Mouse (Mus musculus) lung, postnatal 0 days (tissue): ENCODE results near the gene Maip1.
A peak's percentile ranks its signal among the peaks of the same experiment; 100 is the strongest.

ENCODE experiments used
- CTCF ChIP-seq: IDR thresholded peaks from 2 replicates; pipeline ENCODE4 v1.5.1; 2016; ENCODE audit warnings: antibody characterized with exemption, mild to moderate bottlenecking
- EP300 ChIP-seq: IDR thresholded peaks from 2 replicates; pipeline ENCODE4 v1.6.1; 2016; ENCODE audit warnings: antibody characterized with exemption, mild to moderate bottlenecking, control low read depth

DNA sequence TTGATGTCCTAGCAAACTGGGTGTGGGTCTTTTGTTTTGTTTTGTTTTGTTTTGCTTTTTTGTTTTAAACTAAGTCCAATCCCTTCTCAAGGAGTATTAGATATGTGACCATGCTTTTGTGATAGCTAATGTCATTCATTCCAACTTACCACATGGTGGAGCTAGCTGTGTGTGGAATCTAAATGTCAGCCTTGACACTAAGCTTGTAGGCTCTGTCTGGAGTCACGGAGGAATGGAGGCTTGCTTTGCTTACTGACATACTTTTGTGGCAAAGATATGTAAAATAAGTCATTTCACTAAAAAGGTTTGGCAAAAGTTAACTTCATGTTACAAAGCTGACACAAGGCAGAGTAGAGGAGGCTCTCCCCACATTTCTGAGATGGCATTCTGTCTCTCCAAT, 17.6 kb downstream of the Maip1 start:
- no peak for TF ChIP-seq EP300
- TF ChIP-seq CTCF: peak; percentile 78
